Mouse (Mus musculus): ENCODE measurements around the gene Pknox1.

DNA sequence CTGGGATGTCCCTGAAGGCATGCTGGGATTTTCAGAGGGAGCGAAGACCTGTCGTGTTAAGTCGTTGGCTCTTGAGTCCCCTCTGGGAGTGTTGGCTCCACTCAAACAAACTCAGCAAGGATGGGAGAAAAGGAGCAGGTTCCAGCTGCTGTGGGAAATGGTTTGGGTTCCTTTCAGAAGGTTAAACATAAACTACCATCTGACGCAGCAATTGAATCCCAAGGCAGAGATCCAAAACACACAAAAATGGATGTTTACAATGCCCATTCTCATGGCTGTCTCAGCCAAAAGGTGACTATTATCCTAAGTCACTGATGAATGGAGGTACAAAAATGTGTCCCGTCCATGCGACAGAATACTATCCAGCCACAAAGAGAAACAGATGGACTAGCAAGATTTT is 68.5 kb downstream of the Pknox1 start:
- TF ChIP-seq CTCF (IDR thresholded peaks at IDR 0.05; ENCODE audit: low read depth): no peak
- TF ChIP-seq EP300 (IDR thresholded peaks at IDR 0.05; ENCODE audit: low read depth): no peak

All from heart, postnatal 0 days (tissue).